Mouse (Mus musculus): Measurements from ENCODE around the gene Synj2bp.
"Not testable (repeated sequence)": the region's sequence is repeated elsewhere in the genome, so short reads cannot be mapped to it uniquely, and the experiment has no call there.

The Synj2bp gene

DNA sequence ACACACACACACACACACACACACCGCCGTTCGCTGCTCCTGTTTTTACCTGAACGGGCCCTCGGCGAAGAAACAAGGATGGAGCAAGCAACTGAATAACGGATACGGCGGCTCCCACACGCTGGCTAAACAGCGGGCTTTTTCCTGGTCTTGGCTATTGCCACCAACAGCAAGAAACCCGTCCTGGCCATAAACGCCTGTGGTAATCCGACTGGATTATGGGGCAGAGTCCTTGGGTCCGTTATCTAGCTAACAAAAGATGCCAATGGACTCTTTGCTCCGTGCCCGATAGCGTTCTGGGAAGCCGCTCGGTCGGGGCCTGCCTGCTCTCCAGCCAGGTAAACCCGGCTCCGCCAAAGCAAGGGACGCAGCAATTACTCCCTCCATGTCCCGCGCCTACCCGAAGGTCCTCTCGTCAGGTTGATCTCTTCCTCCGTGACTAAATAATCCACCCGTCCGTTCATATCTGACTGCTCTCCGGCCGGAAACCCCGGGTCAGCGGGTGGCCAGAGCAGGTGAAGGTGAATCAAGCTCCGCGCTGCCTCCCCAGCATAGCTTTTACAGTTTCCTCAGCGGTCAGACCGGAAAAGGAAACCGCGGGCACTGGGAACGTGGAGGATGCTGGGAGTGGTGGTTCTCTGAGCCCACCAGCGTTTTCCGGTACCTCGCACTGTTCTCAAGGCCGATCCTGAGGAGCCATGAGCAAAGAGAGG, at the start of gene Synj2bp, which contains the start of gene Gm20498:
Gene Synj2bp (minus strand): TSS at position 596 of the 713 bp plus-strand sequence.
Gene Gm20498 (minus strand): TSS at position 590 of the 713 bp plus-strand sequence.
- peak; percentile 89 for DNase-seq (ENCODE audit: low read depth, low spot score)

DNA sequence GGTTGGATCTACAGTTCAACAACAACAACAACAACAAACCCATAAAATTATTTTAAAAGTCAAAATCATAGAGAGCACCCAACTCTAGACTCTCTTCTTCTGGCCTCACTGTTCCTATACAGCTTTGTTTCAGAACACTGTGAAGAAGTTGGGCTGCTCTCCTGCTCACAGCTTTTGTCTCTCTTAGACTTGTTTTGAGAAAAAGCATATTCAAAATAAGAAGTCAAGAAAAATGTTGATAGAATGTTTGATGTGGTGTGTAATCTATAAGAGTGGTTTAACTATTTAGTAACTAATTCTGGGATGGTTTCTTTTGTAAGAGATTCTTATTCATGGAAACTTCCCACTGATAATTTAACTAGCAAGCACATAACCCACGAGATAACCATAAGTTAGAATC, 35.7 kb upstream of the Synj2bp start, which contains the start of gene Adam21:
Gene Adam21 (minus strand): TSS at position 101 of the 400 bp plus-strand sequence.
- no peak for DNase-seq (ENCODE audit: low read depth, low spot score)

DNA sequence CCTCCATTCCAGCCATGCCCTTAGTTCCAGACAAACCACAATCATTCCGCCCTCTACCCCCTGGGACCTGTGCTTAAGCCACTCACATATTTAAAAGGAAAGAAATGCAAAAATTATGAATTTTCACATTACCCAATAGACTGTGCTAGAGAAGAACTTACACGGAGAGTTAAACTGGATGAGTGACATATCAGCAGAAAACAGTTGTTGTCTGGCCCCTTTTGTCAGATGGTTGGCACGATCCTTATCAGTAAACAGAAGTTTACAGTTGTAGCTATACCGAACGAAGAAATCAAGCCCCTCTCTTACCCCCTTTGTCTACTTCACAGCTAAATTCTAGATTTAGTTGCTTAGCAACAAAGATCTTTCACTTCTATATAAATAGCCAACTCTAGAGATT, 35.2 kb upstream of the Synj2bp start:
- no peak for DNase-seq (ENCODE audit: low read depth, low spot score)

DNA sequence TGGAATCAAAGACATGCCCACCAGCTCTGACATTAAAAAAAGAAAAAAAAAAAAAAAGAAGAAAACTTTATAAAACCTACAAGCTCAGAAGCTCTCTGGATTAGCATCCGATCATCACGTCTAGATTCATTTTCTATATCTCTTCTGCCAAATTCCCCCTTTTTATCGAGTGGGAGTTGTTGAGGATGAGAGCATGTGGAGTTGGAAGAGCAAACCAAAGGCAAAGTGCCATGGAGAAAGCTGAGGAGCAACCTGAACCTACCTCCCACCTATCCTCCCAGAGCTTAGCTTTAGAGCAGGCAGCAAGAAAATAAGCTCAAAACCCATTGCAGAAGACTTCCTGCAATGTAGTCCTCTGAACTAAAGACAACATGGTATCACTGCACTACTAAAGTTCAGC, 31.5 kb upstream of the Synj2bp start:
- DNase-seq (ENCODE audit: low read depth, low spot score): no peak

DNA sequence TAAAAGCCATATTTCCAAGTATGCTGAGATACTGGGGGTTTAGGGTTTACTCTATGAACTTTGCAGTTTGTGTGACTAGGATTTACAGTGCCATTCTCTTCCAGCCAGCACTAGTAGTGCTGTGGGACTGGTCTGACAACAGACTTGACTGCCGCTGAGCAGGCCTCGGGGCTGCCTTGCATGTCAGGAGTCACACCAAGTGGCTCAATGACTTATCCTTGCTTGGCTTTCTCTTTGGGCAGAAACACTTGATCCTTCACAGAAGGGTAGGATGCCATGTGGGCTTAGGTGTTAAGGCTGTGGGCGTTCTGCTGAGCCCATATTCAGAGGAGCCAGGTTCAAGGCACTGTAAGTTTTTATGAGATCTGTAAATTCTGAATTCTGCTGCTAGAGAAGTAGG, 16.6 kb upstream of the Synj2bp start:
- no peak for DNase-seq (ENCODE audit: low read depth, low spot score)

DNA sequence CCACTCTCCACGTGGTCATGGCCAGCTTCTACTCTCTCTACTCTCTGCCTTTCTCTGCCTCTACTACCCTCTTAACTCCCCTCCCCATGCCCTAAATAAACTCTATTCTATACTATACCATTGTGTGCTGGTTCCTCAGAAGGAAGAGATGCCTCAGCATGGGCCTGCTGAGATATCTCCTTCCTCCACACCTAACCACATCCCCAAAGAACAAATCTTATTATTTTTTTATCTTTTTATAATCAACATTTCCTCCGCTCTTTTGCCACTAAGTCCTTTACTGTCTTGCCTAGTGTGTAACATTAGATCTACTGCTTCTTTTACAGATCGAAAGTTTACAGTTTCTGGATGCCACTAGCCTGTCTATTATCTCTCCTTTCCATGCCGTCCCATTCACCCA, 14.5 kb upstream of the Synj2bp start:
- DNase-seq (ENCODE audit: low read depth, low spot score): no peak

DNA sequence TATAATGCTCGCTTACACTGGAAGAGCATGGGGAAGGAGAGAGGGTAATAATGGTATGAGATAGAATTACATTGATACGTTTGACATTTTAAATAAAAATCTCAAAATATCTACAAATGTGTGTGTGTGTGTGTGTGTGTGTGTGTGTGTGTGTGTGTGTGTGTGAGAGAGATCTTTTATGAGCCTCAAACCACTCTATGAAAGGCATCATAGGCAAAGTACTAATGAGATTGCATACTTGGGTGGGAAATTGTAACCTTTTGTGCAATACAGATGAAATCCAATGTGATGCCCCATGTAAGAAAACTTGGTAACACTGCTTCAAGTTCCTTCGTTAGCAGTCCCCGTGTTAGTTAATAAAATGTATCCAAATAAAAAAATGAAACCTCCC, 313 bp upstream of the Synj2bp start:
- no peak for DNase-seq (ENCODE audit: low read depth, low spot score)

DNA sequence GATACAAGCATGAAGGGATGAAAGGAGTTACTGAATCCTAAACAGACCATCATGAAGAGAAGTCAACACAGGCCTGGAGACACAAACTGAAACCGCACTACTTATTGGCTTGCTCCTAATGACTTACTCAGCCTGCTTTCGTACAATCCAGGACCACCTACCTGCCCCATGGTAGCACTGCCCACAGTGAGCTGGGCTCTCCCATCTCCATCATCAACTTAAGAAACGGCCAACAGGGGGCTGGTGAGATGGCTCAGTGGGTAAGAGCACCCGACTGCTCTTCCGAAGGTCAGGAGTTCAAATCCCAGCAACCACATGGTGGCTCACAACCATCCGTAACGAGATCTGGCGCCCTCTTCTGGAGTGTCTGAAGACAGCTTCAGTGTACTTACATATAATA, 2.1 kb downstream of the Synj2bp start:
- peak; percentile 27 for DNase-seq (ENCODE audit: low read depth, low spot score)

DNA sequence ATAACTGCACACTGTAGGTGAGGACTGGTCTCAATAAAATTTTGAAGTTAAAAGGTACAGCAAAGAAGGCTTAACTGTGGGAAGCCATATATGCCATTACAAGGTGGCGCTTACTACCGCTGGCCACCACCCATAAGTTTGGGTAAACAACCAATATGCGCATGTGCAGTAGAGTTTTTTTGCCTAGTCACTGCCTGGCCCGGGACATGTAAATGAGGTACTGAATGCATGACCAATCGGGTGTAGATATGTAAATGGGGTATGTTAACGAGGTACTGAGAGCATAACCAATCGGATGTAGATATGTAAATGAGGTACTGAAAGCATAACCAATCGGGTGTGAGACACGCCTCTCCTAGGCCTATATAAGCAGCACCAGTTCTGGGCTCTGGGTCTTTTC, 35.8 kb downstream of the Synj2bp start:
- DNase-seq (ENCODE audit: low read depth, low spot score): not testable (repeated sequence)

DNA sequence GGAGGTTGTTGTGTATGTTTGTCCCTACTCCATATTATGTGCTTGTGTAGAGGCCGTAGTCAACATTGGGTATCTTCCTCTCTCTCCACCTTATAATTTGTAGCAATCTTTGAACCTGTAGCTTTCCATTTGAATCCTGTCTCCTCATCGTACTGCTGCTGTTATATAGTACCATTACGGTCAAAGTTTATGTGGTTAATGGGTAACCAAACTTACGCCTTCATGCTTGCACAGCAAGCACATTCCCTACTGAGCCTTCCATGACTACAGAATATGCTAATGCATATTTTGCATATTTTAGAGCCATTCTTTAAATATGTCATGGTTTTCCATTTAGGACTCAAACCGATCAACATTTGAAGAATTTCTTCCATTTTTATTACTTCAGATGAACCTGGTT, 42.2 kb downstream of the Synj2bp start:
- no peak for DNase-seq (ENCODE audit: low read depth, low spot score)

DNA sequence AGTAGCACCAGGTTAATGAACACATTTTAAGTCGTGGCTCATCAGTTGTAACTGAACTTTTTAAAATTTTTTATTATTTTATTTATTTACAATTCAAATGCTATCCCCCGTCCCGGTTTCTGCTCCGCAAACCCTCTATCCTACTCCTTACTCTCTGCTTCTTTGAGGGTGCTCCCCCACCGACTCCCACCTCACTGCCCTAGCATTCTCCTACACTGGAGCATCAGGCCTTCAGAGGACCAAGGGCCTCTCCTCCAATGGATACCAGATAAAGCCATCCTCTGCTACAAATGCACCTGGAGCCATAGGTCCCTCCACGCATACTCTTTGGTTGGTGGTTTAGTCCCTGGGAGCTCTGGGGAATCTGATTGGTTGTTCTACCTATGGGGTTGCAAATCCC, 47.4 kb downstream of the Synj2bp start:
- no peak for DNase-seq (ENCODE audit: low read depth, low spot score)

DNA sequence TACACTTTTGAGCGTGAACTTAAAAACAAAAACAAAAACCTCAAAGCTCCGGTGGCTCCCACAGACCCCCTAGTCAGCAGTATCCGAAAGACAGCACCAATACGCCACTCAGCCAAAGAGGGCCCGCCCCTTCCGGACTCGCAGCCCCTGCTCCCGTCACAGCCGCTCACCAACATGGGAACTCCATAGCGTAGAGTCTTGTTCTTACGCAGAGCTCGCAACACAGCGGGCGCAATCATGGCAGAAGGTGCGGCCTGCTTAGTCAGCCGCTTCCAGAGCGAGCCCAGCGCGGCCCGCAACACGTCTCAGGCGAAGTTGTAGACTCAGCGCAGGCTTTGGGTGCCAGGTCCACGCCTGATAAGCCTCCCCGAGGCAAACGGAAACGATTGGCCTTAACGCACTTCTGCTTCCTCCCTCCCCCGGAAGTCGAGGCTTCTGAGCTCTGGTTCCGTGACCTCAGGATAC, 48.0 kb downstream of the Synj2bp start, which contains the start of gene Cox16:
Gene Cox16 (minus strand): TSS at position 401 of the 465 bp plus-strand sequence.
- peak; percentile 90 for DNase-seq (ENCODE audit: low read depth, low spot score)

DNA sequence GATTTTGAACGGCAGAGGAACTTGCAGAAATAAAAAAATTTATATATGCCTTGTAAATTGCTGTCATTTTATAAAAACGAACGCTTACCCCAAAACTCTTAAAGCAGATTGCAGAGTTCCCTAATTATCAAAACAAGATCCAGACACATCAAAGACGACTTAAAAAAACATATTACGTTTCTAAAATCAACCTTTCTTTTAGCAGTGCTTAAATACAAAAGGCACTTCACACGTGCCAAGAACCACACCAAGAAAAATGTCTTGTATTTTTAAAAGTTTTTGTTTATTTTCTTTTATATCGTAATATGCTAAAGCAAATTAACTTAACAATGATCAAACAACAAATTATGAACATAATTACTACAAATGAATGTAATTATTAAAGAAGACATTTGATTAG, 48.5 kb downstream of the Synj2bp start:
- peak; percentile 9 for DNase-seq (ENCODE audit: low read depth, low spot score)

DNA sequence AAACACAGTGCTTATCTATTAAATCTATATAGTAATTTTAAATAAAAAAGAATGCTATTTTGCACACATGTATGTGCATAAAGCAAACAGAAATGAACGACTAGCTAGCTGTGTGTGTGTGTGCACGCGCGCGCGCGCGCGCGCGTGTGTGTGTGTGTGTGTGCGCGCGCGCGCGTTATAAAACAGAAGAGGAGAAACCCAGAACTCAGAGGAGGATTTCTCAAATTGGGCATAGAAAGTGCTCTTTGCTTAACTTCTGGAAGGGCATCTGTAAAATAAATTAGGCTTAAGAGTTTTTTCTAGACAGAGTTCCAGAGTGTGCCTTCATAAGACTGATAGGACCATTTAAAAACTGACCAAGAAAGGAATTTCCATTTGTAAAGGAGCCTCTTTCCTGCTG, 49.1 kb downstream of the Synj2bp start:
- DNase-seq (ENCODE audit: low read depth, low spot score): peak; percentile 23

DNA sequence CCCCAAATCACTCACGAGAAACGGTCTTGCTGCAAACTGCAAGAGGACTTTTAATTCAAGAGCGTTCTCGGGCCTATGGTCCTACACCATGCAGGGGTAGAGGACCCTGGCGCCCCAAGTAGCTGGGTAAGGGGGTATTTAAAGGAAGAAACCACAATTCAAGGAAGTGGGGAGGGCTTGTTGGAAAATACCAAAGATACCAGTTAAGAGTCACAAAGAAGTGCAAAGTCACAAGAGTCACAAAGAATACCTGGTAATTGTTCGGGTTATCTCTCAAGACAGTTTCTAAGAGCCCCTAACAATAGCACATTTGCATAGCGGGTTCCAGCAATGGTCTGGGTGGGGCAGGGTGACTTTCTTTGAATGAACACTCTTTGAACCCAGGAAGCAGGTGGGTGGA, 73.7 kb downstream of the Synj2bp start:
- DNase-seq (ENCODE audit: low read depth, low spot score): not testable (repeated sequence)
